Mouse (Mus musculus) cerebellum, adult 18-20 months (tissue): ENCODE data around the gene Odc1.
"Not testable (repeated sequence)": the region's sequence is repeated elsewhere in the genome, so short reads cannot be mapped to it uniquely, and the experiment has no call there.

Experiments used
- DNase-seq, 2 experiments: peaks; one replicate each; pipeline ENCODE4 v3.0.0; 2021

Odc1 gene

DNA sequence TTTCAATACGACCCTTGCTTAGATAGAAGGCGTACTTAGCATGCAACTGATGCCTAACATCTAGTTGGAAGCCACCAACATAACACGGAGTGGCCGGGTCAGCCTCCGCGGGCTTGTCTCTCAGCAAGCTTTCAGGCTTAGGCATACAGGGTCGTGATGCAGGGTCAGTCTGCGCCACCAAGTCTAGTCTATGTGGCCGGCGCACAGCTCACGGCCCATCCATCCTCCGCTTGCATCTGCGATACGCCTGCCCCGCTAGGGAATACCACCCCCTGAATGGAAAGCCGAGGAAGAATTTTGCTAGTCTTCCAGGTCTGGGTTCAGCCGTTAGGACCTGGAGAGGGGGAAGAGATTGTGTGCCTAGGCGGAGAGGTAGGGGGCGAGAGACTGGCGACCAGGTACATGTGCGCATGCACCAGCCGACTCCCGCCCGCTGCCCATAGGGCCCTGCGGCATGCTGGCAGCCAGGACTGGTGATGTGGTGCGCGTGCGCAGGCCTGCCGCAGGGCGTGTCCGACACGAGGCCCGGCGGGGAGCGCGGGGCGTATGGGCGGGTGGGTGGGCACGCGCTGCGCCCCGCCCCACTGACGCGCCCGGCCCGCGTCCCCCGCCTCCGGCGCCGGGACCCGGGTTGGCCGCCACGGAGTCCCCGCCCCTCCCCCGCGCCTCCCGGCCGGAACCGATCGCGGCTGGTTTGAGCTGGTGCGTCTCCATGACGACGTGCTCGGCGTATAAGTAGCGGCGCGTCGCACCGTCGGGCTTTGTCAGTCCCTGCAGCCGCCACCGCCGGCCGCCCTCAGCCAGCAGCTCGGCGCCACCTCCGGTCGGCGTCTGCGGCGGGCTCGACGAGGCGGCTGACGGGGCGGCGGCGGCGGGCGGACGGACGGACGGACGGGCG, at the start of gene Odc1:
Gene Odc1, plus strand, starts transcription at position 586 of the 898 bp plus-strand sequence.
- peak; percentile 96 to 98 for DNase-seq

DNA sequence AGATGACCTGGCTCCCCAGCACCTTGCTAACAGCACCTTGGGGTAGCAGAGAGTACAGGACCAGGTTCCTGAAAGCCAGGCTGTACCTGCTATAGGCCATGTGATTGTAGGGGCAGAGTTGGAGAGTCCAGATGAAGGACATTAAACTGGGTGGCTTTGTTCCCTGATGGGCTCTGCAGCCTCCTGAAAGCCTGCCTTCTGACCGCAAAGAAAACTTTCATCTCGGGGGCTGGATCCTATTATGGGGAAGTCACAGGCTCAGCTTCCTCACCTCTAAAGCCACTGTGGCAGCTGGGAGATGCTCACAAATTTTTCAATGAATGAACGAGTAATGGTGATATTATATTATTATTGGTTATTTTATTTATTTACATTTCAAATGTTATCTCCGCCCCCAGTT, 49.8 kb upstream of the Odc1 start:
- DNase-seq = no peak

DNA sequence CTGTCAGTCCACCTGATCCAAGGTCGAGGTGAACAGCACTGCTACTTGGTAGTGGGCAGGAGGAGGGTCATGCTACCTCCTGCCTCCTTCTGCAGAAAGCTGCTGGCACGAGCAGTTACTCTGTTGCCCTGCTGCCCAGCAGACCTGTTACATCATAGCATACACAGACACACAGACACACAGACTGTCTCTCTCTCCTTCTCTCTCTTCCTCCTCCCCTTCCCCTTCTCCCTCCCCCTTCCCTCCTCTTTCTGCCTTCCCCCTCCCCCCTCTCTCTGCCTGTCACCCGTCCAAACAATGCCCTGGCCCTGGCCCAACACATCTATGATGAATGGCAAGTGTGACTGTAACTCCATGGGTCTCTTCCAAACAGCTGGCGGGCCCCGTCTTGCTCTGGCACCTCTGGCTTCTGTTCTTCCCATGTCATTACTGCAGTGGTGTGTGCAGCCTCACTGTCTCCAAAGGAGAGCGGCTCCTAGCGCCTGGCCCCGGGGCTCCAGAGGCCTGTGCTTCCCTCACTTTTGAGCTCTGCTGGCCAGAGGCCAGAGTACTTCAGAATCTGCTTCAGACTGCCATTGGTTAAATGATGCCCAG, 48.6 kb upstream of the Odc1 start:
- DNase-seq = no peak

DNA sequence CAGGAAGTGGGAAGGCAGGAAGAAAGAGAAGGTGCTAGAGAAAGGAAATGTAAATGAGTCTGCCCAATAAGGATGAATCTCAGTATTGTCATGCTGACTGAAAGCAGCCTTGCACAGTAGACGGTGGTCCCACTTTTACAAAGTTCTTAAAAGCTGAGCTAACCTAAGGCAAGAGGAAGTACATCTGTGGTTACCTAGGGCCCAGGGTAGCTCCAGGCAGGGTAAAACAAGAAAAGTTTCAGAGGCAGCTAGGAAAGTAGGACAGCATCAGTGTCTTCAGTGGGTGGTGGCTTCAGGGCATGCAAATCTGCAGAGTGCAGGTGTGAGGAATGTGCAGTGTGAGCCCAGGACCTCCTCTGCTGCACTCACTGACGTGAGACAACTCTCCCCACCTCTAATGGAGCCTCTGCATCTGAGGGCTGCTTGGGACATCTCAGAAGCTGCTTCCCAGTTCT, 38.9 kb upstream of the Odc1 start:
- no peak for DNase-seq

DNA sequence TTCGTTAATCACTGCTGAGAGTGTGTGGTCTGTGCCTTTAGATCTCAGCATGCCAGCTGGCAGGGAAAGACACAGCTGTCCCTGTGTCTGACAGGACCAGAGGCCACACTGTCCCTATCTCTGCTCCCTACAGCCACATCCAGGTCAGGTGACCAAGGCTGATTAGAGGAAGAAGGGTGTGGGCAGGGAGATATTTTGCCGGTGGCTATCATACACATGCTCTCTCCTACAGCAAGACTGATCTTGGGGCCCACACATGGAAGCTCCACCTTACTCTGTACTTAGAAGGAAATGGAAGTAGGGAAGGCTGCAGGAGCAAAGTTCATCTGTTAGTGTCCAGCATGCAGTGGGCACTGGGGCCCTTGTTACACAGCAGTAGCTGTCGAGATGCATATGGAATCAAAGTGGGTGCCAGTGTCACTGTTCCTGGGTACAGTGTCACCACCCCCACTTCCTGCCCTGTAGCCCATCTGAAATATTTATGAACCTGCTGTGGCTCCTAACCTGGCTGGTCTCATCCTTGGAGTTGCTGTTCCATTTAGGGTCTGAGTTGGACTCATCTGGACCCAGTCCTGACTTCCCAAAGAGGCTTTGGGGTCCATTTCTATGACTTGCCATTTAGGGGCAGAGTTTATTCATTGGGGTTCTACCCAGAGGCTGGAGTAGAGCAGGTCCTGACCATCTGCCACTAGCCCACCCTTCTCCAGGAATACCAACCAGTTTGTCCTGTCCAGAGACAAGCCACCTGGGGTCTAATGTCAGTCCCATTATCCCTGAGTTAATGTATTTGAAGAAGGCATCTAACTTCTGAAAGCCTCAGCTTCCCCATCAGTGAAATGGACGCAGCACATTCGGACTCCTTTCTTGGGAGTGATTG, 38.2 kb upstream of the Odc1 start:
- no peak for DNase-seq

DNA sequence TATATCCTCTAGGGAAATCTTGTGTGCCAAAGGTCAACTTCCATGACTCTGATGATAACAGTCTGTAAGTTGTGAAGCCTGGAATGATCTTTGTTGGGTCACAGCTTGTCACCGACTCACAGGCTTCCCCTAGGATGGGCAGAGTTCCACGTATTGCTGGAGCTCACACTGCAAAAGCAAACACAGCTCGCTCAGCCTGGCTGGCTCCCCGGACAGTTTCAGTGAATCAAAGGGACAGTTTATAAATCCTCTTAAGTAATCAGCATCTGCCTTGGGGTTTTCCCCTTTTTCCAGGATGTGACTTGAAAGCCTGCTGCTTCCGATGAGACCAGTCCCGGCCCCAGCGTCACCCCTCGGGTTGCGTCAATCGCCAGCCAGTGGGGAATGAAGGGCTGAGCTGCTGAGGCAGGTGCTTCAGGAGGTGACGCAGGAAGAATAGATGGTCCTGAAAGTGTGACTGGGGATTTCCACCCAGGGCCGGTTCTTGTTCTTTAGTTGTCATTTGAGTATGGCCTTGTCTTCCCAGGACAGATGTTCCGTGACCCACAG, 37.5 kb upstream of the Odc1 start:
- DNase-seq = no peak

DNA sequence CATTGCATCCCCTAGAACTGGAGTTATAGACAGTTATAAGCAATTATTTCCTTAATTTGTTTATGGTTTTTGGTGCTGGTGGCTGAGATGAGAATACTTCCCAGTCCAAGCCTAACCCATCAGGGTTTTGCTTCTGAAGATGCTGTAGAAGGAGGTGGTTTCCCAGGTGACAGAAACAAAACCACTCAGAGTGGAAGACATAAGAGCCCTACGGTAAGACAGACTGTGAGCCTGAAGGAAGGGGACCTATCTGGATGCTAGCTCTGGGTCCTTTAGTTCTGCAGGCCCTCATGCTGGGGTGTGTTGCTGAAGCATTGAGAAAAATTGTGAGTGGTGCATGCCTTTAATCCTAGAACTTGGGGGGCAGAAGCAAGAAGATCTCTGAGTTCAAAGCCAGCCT, 35.3 kb upstream of the Odc1 start:
- no peak for DNase-seq

DNA sequence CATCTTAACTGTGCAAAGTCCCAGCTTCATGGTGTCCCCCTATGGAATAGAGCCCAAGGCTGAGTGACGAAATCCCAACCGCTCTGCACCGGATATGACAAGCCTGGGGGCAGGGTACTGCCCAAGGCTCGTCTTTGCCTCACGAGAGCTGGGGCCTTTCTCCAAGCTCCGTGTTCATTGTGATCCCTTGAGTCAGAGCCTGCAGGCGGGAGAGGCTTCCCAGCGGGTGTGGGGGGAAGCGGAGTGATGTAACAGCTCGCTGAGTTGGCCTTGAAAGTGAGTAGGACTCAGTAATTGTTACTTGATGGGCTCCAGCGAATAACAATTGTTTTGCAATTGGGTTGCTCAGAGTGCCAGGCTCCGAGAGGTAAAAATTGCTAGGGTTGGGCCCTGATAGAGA, 34.4 kb upstream of the Odc1 start:
- no peak for DNase-seq

DNA sequence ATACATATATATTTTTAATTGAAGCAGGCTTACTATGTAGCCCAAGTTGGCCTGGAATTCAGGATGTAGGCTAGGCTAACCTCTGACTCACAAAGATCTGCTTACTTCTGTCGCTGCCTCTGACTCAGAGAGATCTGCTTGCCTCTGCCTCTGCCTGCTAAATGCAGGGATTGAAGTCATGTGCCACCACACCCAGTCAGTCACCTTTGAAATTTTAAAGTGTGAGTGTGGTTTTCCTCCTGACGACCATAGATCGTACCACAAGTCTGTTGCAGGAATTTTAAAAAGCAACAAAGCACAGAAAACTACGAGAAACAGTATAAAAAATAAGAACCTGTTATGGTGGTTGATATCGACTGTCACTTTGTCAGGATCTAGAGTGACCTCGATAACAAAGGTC, 33.6 kb upstream of the Odc1 start:
- no peak for DNase-seq

DNA sequence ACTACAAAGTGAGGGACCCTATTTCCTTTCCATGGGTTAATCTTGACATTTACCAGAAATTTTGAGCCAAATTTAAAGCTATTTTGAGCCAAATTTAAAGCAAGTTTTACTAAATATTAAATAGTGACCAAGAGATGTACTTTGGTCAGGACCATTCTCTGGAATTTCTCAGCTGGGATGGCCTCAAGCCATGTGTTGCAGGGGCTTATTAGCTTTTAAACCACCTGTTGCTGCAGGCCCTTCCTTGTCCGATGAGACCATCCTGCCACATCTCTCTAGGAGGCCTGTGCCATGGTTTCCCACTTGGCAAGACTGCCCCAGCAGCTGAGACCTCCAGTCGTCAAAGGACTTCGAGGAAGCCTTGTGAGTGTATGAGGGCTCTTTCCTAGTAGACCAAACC, 15.4 kb upstream of the Odc1 start:
- no peak for DNase-seq

DNA sequence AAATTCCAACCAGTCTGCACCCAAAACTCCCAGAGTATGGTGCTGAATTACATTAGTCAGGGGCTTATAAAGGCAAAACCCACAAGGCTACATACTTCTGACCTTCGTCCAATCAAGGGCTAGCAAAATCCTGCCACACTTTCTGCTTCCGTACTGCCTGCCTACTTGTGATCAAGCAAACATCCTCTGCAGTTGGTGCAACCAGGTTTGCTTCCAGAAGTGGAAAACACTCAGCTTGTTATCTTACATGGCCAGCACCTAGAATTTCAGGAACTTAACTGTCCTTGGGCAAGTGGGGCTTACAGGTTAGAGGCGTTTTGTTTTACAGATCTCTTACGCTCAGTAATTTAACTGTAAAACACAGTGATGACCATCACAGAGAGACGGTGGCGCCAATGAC, 14.9 kb upstream of the Odc1 start:
- DNase-seq = no peak

DNA sequence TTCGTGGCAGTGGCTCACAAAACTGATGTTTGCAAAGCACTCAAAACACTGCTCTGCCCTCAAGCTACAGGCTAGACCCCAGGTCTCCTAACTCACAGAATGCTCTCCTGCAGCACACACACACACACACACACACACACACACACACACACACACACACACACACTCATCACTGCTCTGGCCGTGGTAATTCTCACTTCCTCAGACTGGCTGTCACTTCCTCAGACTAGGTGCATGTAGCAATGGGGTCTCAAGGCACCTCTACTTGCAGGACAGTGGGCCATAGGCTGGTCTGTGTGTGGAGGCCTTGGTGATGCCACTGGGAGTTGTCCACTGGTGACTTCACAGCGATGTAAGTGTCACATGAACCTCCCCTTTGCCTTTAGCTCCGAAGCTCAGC, 13.8 kb upstream of the Odc1 start:
- DNase-seq = no peak

DNA sequence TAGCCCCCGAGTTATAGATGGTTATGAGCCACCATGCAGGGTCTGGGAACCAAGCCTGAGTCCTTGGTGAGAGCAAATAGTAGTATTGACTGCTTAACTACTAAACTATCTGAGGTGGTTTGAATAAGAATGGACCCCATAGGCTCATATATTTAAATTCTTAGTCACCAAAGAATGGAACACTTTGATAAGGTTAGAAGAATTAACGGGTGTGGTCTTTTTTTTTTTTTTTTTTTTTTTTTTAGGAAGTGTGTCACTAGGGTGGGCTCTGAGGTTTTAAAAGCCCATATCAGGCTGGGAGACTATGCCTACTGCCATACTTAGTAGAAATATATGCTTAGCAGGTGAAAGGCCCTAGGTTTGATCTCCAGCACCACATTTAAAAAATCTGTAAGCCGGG, 8.4 kb upstream of the Odc1 start:
- DNase-seq = no peak

DNA sequence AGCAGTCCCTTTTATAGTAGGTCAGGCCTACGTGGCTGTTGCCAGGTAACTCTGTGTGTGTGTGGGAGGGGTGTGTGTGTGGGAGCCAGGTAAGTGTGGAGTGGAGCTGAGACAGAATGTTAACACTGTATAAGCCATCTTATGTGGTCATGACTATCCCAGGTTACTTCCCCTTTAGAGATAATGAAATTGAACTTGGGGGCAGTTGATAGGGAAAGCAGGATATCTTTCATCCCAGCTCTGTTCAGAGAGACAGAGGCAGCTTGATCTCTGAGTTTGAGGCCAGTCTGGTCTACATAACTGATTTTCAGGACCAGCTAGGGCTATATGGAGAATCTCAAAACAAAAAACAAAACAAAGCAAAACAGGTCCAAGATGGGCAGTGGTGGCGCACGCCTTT, 7.4 kb upstream of the Odc1 start:
- no peak for DNase-seq

DNA sequence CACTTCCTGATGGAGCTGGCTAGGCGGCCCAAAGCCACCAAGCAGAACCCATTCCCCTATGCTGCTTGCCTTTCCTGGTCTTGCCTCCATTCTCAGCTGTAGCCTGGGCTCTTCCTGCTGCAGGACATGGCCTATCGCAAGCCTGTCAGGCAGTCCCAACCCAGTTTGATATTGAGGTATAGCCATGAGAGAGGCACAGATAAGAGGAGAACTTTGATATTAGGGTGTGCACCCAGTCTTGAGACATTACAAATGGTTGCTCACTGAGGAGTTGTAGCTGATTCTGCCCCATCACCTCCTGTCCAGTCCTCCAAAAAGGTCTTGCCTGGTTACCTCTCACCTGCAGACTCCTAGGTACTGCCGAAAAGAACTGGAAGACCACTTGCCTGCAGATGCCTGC, 6.5 kb upstream of the Odc1 start:
- DNase-seq = no peak

DNA sequence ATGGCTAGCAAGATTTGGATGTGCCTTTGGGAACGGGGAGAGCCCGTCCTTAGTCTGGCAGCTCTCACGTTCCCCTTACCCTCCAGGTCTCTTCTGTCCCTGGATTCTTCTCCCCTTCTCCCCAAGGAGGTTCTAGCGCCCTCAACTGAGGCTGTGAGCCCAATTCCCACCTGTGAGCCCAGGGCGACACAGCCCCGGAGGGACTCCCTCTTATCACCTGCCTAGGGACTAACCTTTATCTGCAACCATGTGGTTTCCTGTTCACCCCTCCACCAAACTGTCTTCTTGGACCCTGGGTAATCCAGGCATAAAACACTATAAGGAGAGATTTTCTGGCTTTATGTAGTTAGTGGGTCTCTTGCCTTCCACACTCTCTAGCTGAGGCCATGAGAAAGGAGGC, 5.6 kb upstream of the Odc1 start:
- DNase-seq = no peak

DNA sequence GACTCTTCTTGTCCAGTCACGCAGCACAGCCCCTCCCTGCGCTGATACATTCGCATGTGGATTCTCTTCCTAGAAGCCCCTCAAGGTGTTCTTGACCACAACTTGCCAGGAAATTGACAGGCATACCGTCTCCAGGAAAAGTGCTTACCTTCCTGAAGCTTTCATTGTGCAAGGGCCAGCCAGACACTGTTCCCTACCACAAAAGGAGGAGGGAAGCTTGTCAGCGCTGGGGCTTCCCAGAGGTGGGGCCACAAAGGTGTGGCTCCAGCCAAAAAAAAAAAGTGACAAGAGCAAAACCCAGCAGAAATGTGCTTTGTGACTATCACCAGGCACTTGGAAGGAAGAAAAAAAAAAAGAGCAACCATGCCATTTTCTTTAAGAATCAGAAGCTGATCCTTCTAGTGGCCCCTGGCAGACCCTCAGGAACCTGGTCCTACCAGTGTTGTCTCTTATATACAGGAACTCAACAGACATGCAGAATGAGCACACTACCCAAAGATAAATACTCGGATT, 4.5 kb upstream of the Odc1 start:
- DNase-seq = no peak

DNA sequence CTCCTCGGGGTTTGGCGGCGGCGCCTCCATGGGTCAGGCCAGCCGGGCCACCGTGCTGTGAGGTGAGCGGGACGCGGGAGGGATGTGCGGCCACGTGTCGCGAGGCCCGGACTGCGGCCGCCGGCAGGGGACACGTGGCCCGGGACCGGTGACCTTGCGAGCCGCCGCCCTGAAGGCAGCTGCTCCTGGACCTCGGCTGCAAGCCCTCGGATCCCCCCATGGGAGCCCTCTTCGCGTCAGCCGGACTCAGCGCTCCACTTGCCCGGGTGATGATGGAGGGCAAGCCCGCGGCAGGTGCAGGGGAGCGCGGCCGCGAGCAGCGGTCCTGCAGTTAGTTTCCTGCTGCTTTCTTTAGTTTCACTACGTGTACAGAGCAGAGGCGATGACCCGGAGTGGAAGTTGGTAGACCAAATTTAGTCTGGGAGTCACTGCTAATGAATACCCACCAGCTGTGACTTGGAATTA, 545 bp downstream of the Odc1 start:
- DNase-seq = peak in 1 of 2 experiments; percentile 60

DNA sequence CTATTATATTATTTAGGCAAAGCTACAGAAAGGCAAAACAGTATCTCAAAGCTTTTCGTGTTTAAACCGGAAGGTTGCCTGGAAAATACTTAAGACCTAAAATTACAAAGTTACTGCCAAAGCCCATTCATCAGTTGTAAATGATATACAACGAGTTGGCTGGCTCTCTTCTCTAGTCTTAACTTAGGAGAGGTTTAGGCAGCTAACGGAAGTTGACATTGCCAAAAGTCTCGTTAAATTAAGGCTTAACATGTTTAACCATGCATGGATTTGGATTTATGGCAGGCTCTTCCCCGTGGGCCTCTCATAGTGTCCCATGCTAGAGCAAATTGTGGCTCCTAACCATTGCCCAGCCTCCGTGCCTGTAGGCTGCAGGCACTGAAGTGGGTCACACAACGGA, 1.3 kb downstream of the Odc1 start:
- no peak for DNase-seq

DNA sequence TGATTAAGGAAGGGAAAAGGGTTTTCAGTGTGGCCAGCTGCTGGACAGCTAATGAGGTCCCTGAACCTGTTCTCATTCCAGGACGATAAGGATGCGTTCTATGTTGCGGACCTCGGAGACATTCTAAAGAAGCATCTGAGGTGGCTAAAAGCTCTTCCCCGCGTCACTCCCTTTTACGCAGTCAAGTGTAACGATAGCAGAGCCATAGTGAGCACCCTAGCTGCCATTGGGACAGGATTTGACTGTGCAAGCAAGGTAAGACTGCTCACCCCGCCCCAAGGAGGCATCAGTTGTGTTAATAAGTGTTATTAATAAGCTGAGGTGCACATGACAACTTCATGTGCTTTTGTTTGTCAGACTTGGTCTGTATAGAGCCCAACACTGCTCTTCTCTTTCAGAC, 3.0 kb downstream of the Odc1 start:
- not testable (repeated sequence) for DNase-seq

DNA sequence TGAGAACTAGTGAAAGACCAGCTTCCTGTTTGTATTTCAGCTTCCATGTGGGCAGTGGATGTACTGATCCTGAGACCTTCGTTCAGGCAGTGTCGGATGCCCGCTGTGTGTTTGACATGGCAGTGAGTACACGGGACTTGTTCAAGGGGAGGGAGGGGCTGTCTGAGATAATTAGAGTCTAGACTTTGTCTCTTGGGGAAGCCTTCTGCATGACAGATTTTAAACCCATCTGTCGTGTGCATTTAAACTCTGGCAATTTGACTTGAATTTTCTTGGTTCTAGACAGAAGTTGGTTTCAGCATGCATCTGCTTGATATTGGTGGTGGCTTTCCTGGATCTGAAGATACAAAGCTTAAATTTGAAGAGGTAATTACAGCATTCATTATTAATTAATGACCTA, 3.9 kb downstream of the Odc1 start:
- no peak for DNase-seq

DNA sequence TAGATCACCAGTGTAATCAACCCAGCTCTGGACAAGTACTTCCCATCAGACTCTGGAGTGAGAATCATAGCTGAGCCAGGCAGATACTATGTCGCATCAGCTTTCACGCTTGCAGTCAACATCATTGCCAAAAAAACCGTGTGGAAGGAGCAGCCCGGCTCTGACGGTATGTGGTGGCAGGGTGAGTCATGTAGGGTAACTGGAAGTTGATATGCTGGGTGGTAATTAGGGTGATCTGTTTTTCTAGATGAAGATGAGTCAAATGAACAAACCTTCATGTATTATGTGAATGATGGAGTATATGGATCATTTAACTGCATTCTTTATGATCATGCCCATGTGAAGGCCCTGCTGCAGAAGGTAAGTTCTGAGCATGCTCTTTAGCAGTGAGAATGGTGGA, 4.8 kb downstream of the Odc1 start:
- not testable (repeated sequence) for DNase-seq
